Mouse (Mus musculus) thymus, adult 2 months (tissue): ENCODE measurements around the gene Rims4. TPM values are rescaled to one million over a fixed set of nuclear protein-coding genes. Genes with fewer than 3 reads are reported as not detected.

ENCODE experiments used
- DNase-seq: peaks from one replicate; pipeline ENCODE4 v3.0.0; 2021
- H3K27ac ChIP-seq: fragments of 200-500 bp; 2 replicates; pipeline ENCODE4 v1.5.1; 2012; ENCODE audit warnings: low read length, control low read depth; ENCODE audit not compliant: control insufficient read depth, insufficient read depth
- H3K27me3 ChIP-seq: fragments of 200-500 bp; 2 replicates; pipeline ENCODE4 v1.6.1; 2012; ENCODE audit warnings: mild to moderate bottlenecking, low read length, moderate library complexity, mixed read lengths; ENCODE audit not compliant: control insufficient read depth, insufficient read depth
- H3K36me3 ChIP-seq: fragments of 200-500 bp; 2 replicates; pipeline ENCODE4 v1.6.1; 2012; ENCODE audit warnings: mild to moderate bottlenecking, low read length, moderate library complexity; ENCODE audit not compliant: control insufficient read depth, insufficient read depth
- H3K4me1 ChIP-seq: fragments of 200-500 bp; replicated peaks from 2 replicates; pipeline ENCODE4 v1.6.1; 2012; ENCODE audit warnings: low read length; ENCODE audit not compliant: control insufficient read depth, insufficient read depth
- H3K4me3 ChIP-seq: fragments of 200-500 bp; 2 replicates; pipeline ENCODE4 v1.5.1; 2012; ENCODE audit warnings: mild to moderate bottlenecking, low read length, control low read depth, moderate library complexity; ENCODE audit not compliant: control insufficient read depth, insufficient read depth
- CTCF ChIP-seq: fragments of 200-500 bp; IDR thresholded peaks from 2 replicates; pipeline ENCODE4 v1.5.1; 2012; ENCODE audit warnings: mild to moderate bottlenecking, control low read depth, low read length, moderate library complexity, borderline replicate concordance; ENCODE audit not compliant: control insufficient read depth, poor library complexity, insufficient read depth; ENCODE audit errors: extremely low read depth
- POLR2A ChIP-seq: fragments of 200-500 bp; IDR thresholded peaks from 2 replicates; pipeline ENCODE4 v1.6.1; 2012; ENCODE audit warnings: mild to moderate bottlenecking, low read length, control low read depth, moderate library complexity; ENCODE audit not compliant: control insufficient read depth, poor library complexity, insufficient read depth; ENCODE audit errors: extremely low read depth
- WGBS: fragments of 180-500 bp; shearing (Covaris S2); methylation state at CpG from one replicate; pipeline ENCODE4 v1.1.7; 2018; 5-methylcytosine and 5-hydroxymethylcytosine counted together
- polyA plus RNA-seq: library from polyadenylated mRNA; depleted of rRNA; stranded (reverse); fragments of >200 nt; gene quantifications from 2 replicates; pipeline ENCODE4 v1.2.3, GENCODE M21; 2012; rRNA removed

The Rims4 gene
- 0.04 and 0.18 TPM in 2 replicates for polyA plus RNA-seq

- no peak for TF ChIP-seq POLR2A
- Histone ChIP-seq H3K27me3 (peaks cover 15% of the 10 kb centered on the region), H3K36me3 (no peaks in the 10 kb centered on the region), H3K27ac (no peak within 1 kb of the TSS), H3K4me3 (no peak within 1 kb of the TSS), H3K4me1 (0 out of 2 replicates have a peak, but pooled peaks cover 3% of the 10 kb centered on the region)
- WGBS: 5% methylated on average over 92 of the region's 115 CpGs
- peak; percentile 22 for DNase-seq
Observed at GRCm38 (mm10) chr2:163918317-163919258, at the start of gene Rims4. TSS of gene Rims4 (minus strand) at chr2:163918683.

- Histone ChIP-seq H3K27ac (no peak overlapping the region), H3K4me3 (no peak overlapping the region), H3K27me3 (no peaks in the 10 kb centered on the region), H3K4me1 (no peaks in the 10 kb centered on the region), H3K36me3 (no peaks in the 10 kb centered on the region)
- no peak for DNase-seq
- WGBS: 74% methylated on average over 7 of the region's 7 CpGs
- TF ChIP-seq CTCF (no peak), POLR2A (no peak)
Observed at GRCm38 (mm10) chr2:163965706-163966105, 47.2 kb upstream of the Rims4 start.

- 78% methylated on average over 17 of the region's 19 CpGs for WGBS
- H3K27me3 ChIP-seq: no peaks in the 10 kb centered on the region
- H3K36me3 ChIP-seq: no peaks in the 10 kb centered on the region
- TF ChIP-seq POLR2A (no peak), CTCF (no peak)
- H3K4me3 ChIP-seq: no peak overlapping the region
- H3K4me1 ChIP-seq: no peaks in the 10 kb centered on the region
- H3K27ac ChIP-seq: no peak overlapping the region
- no peak for DNase-seq
Observed at GRCm38 (mm10) chr2:163964606-163965560, 46.4 kb upstream of the Rims4 start.

- Histone ChIP-seq H3K27me3 (no peaks in the 10 kb centered on the region), H3K4me1 (no peaks in the 10 kb centered on the region), H3K36me3 (no peaks in the 10 kb centered on the region), H3K4me3 (no peak overlapping the region), H3K27ac (no peak overlapping the region)
- DNase-seq: no peak
- 80% methylated on average over 7 of the region's 7 CpGs for WGBS
- TF ChIP-seq CTCF (no peak), POLR2A (no peak)
Observed at GRCm38 (mm10) chr2:163953622-163954310, 35.3 kb upstream of the Rims4 start.

GRCm38 (mm10) chr2:163951770-163952169, 33.3 kb upstream of the Rims4 start:
- Histone ChIP-seq H3K4me1 (no peaks in the 10 kb centered on the region), H3K4me3 (no peak overlapping the region), H3K27me3 (no peaks in the 10 kb centered on the region), H3K27ac (no peak overlapping the region), H3K36me3 (no peaks in the 10 kb centered on the region)
- WGBS: 25% methylated on average over 4 of the region's 4 CpGs
- peak; percentile 43 for DNase-seq
- TF ChIP-seq POLR2A (no peak), CTCF (no peak)

GRCm38 (mm10) chr2:163947976-163948375, 29.5 kb upstream of the Rims4 start:
- Histone ChIP-seq H3K4me1 (no peaks in the 10 kb centered on the region), H3K27ac (no peak overlapping the region), H3K27me3 (no peaks in the 10 kb centered on the region), H3K36me3 (no peaks in the 10 kb centered on the region), H3K4me3 (no peak overlapping the region)
- WGBS: 77% methylated on average over 7 of the region's 7 CpGs
- no peak for DNase-seq
- no peak for TF ChIP-seq POLR2A
- no peak for TF ChIP-seq CTCF
